Mouse (Mus musculus): ENCODE measurements around the gene Tmem205. TPM values are rescaled to one million over a fixed set of nuclear protein-coding genes. Genes with fewer than 3 reads are reported as not detected.
A peak's percentile ranks its signal among the peaks of the same experiment; 100 is the strongest.

Tmem205 gene
- polyA plus RNA-seq, 1 experiment from 2014 or later, result 46.5 TPM

GRCm38 (mm10) chr9:21925506-21925905 lies 1.9 kb downstream of the Tmem205 start:
- no peak overlapping the region for H3K4me2 ChIP-seq (replicated peaks)
- H3K27me3 ChIP-seq, result no peaks in the 10 kb centered on the region
- H3K4me1 ChIP-seq, result peaks cover 13% of the 10 kb centered on the region
- no peaks in the 10 kb centered on the region; the same call in 1 of the 2 replicates for H3K9me3 ChIP-seq
- H3K27ac ChIP-seq, result no peak overlapping the region
- 100% methylated on average over 1 of the region's 1 CpGs for WGBS
- H3K36me3 ChIP-seq, result peaks cover 12% of the 10 kb centered on the region
- ATAC-seq (ENCODE audit: low FRiP score, low read depth), result no peak
- no peak overlapping the region for H3K9ac ChIP-seq
- no peak overlapping the region for H3K4me3 ChIP-seq

GRCm38 (mm10) chr9:21925034-21925433 lies 2.3 kb downstream of the Tmem205 start:
- WGBS, result 95% methylated on average over 3 of the region's 3 CpGs
- Histone ChIP-seq H3K9ac (no peak overlapping the region), H3K4me2 (replicated peaks) (no peak overlapping the region), H3K27me3 (no peaks in the 10 kb centered on the region), H3K36me3 (peaks cover 12% of the 10 kb centered on the region), H3K4me1 (peaks cover 13% of the 10 kb centered on the region), H3K9me3 (no peaks in the 10 kb centered on the region; the same call in 1 of the 2 replicates), H3K27ac (no peak overlapping the region), H3K4me3 (no peak overlapping the region)
- ATAC-seq (ENCODE audit: low FRiP score, low read depth), result no peak

- peaks cover 12% of the 10 kb centered on the region for H3K36me3 ChIP-seq
- H3K27ac ChIP-seq, result no peak overlapping the region
- no peak for ATAC-seq (ENCODE audit: low FRiP score, low read depth)
- H3K4me3 ChIP-seq, result no peak overlapping the region
- H3K27me3 ChIP-seq, result no peaks in the 10 kb centered on the region
- no peak overlapping the region for H3K4me2 ChIP-seq (replicated peaks)
- H3K9me3 ChIP-seq, result no peaks in the 10 kb centered on the region; the same call in 1 of the 2 replicates
- H3K9ac ChIP-seq, result no peak overlapping the region
- peaks cover 13% of the 10 kb centered on the region for H3K4me1 ChIP-seq
- WGBS, result 80% methylated on average over 6 of the region's 6 CpGs
Observed at GRCm38 (mm10) chr9:21924099-21924493, 3.3 kb downstream of the Tmem205 start.

GRCm38 (mm10) chr9:21923490-21924098 lies 3.8 kb downstream of the Tmem205 start:
- no peak overlapping the region for H3K4me2 ChIP-seq (replicated peaks)
- H3K9ac ChIP-seq, result no peak overlapping the region
- H3K27me3 ChIP-seq, result no peaks in the 10 kb centered on the region
- WGBS, result 64% methylated on average over 3 of the region's 3 CpGs
- H3K4me3 ChIP-seq, result no peak overlapping the region
- peaks cover 13% of the 10 kb centered on the region for H3K4me1 ChIP-seq
- H3K36me3 ChIP-seq, result peaks cover 12% of the 10 kb centered on the region
- H3K27ac ChIP-seq, result no peak overlapping the region
- ATAC-seq (ENCODE audit: low FRiP score, low read depth), result no peak
- H3K9me3 ChIP-seq, result no peaks in the 10 kb centered on the region; the same call in 1 of the 2 replicates

- Histone ChIP-seq H3K27ac (no peak overlapping the region), H3K4me3 (no peak overlapping the region), H3K27me3 (no peaks in the 10 kb centered on the region), H3K4me2 (replicated peaks) (no peak overlapping the region), H3K36me3 (peaks cover 12% of the 10 kb centered on the region), H3K4me1 (peaks cover 13% of the 10 kb centered on the region), H3K9ac (no peak overlapping the region), H3K9me3 (no peaks in the 10 kb centered on the region; the same call in 1 of the 2 replicates)
- 89% methylated on average over 4 of the region's 4 CpGs for WGBS
- no peak for ATAC-seq (ENCODE audit: low FRiP score, low read depth)
Observed at GRCm38 (mm10) chr9:21923036-21923435, 4.3 kb downstream of the Tmem205 start.

GRCm38 (mm10) chr9:21918692-21919384 lies 8.5 kb downstream of the Tmem205 start:
- peaks cover 3% of the 10 kb centered on the region for H3K36me3 ChIP-seq
- ATAC-seq (ENCODE audit: low FRiP score, low read depth), result no peak
- peaks cover 5% of the 10 kb centered on the region for H3K4me1 ChIP-seq
- H3K9me3 ChIP-seq, result no peaks in the 10 kb centered on the region
- 23% methylated on average over 5 of the region's 5 CpGs for WGBS
- H3K4me3 ChIP-seq, result peak overlapping the region; percentile 65
- no peak overlapping the region; the same call in 1 of the 2 replicates for H3K9ac ChIP-seq
- peaks cover 27% of the 10 kb centered on the region for H3K27me3 ChIP-seq
- peak overlapping the region; percentile 97 for H3K4me2 ChIP-seq (replicated peaks)
- H3K27ac ChIP-seq, result no peak overlapping the region

GRCm38 (mm10) chr9:21918035-21918592 lies 9.2 kb downstream of the Tmem205 start, which contains the start of gene Rab3d:
Gene Rab3d, minus strand, starts transcription at chr9:21918192.
- Histone ChIP-seq H3K4me1 (peaks cover 5% of the 10 kb centered on the region), H3K4me3 (peak within 1 kb of the TSS; percentile 65), H3K4me2 (replicated peaks) (peak within 1 kb of the TSS; percentile 97), H3K27me3 (peaks cover 27% of the 10 kb centered on the region), H3K9ac (peak within 1 kb of the TSS; percentile 68), H3K36me3 (peaks cover 3% of the 10 kb centered on the region; the same call in 1 of the 2 replicates), H3K9me3 (no peaks in the 10 kb centered on the region), H3K27ac (no peak within 1 kb of the TSS; the same call in 1 of the 2 replicates)
- WGBS, result under 1% methylated on average over 35 of the region's 36 CpGs
- peak; percentile 94 for ATAC-seq (ENCODE audit: low FRiP score, low read depth)

- no peak; the same call in 1 of the 2 replicates for ATAC-seq (ENCODE audit: low FRiP score, low read depth)
- Histone ChIP-seq H3K4me3 (peak overlapping the region; percentile 65), H3K4me2 (replicated peaks) (peak overlapping the region; percentile 97), H3K27ac (no peak overlapping the region; the same call in 1 of the 2 replicates), H3K9me3 (no peaks in the 10 kb centered on the region), H3K36me3 (peaks cover 3% of the 10 kb centered on the region; the same call in 1 of the 2 replicates), H3K4me1 (peaks cover 5% of the 10 kb centered on the region), H3K27me3 (peaks cover 27% of the 10 kb centered on the region), H3K9ac (peak overlapping the region; percentile 68)
- WGBS, result 2% methylated on average over 35 of the region's 35 CpGs
Observed at GRCm38 (mm10) chr9:21917493-21918034, 9.8 kb downstream of the Tmem205 start.

GRCm38 (mm10) chr9:21916851-21917492 lies 10.4 kb downstream of the Tmem205 start:
- peak overlapping the region; percentile 65 for H3K4me3 ChIP-seq
- no peak overlapping the region for H3K27ac ChIP-seq
- peaks cover 27% of the 10 kb centered on the region for H3K27me3 ChIP-seq
- H3K9me3 ChIP-seq, result no peaks in the 10 kb centered on the region
- H3K9ac ChIP-seq, result peak overlapping the region; percentile 68; the same call in 1 of the 2 replicates
- no peak for ATAC-seq (ENCODE audit: low FRiP score, low read depth)
- WGBS, result 63% methylated on average over 3 of the region's 3 CpGs
- peaks cover 2% of the 10 kb centered on the region; the same call in 1 of the 2 replicates for H3K36me3 ChIP-seq
- peak overlapping the region; percentile 97 for H3K4me2 ChIP-seq (replicated peaks)
- H3K4me1 ChIP-seq, result peaks cover 5% of the 10 kb centered on the region

GRCm38 (mm10) chr9:21909474-21910223 lies 17.7 kb downstream of the Tmem205 start:
- 70% methylated on average over 10 of the region's 10 CpGs for WGBS
- ATAC-seq (ENCODE audit: low FRiP score, low read depth), result no peak
- H3K9ac ChIP-seq, result no peak overlapping the region; the same call in 1 of the 2 replicates
- H3K4me3 ChIP-seq, result no peak overlapping the region
- H3K27ac ChIP-seq, result no peak overlapping the region
- no peaks in the 10 kb centered on the region for H3K4me1 ChIP-seq
- no peaks in the 10 kb centered on the region for H3K36me3 ChIP-seq
- no peak overlapping the region for H3K4me2 ChIP-seq (replicated peaks)
- 0 out of 2 replicates have a peak, but pooled peaks cover 4% of the 10 kb centered on the region for H3K27me3 ChIP-seq
- no peaks in the 10 kb centered on the region for H3K9me3 ChIP-seq

GRCm38 (mm10) chr9:21908216-21908615 lies 19.1 kb downstream of the Tmem205 start:
- peaks cover 10% of the 10 kb centered on the region; the same call in 1 of the 2 replicates for H3K27me3 ChIP-seq
- H3K9me3 ChIP-seq, result no peaks in the 10 kb centered on the region
- no peak overlapping the region for H3K4me2 ChIP-seq (replicated peaks)
- H3K4me1 ChIP-seq, result no peaks in the 10 kb centered on the region
- no peak overlapping the region for H3K27ac ChIP-seq
- 78% methylated on average over 11 of the region's 11 CpGs for WGBS
- ATAC-seq (ENCODE audit: low FRiP score, low read depth), result no peak
- H3K36me3 ChIP-seq, result no peaks in the 10 kb centered on the region
- no peak overlapping the region for H3K4me3 ChIP-seq
- no peak overlapping the region for H3K9ac ChIP-seq

Measured in limb, embryonic 13.5 days (tissue).